Mouse (Mus musculus): ENCODE measurements around the gene Tnfsf15. TPM values are rescaled to one million over a fixed set of nuclear protein-coding genes. Genes with fewer than 3 reads are reported as not detected.

The Tnfsf15 gene
- polyA plus RNA-seq, 1 experiment from 2014 or later, result not detected

DNA sequence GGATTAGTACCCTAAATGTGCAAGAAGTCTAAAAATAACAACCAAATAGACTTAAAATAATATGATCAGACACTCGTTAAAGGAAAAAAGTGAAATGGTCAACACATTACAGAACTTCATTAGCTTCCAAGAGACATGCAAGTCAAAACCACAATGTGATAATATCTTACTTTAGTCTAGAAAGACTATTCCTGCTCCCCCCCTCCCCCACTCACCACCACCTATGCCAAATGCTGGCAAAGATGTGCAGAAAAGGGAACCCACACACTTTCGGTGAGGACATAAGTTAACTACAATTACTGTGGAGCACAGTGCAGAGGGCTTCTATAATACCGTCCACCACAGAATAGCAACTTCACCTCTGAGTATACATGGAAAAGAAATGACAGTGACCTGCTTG lies 24.2 kb upstream of the Tnfsf15 start:
- no peak overlapping the region for H3K4me2 ChIP-seq (ENCODE audit: low read length)

DNA sequence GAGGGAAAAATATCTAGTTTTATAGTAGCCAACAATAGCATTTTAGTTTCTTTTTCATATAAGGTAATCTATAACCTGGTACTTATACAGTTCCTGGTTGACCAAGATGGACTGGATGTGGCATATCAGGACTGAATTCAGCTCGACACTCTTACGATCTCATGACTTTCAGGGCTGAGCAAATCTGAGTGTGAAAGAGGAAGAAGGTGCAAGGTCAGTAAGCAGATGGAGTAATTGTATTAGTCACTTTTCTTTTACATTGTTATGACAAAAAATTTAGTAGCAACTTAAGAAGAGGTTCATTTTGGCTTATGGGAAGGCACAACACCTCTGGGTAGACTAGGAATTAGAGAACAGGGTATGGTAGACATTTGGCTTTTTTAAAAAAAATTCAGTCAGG lies 20.1 kb upstream of the Tnfsf15 start:
- Histone ChIP-seq H3K36me3 (ENCODE audit: control insufficient read depth, insufficient read depth, low read length) (no peaks in the 10 kb centered on the region), H3K9ac (ENCODE audit: low read depth, low read length) (no peak overlapping the region), H3K27me3 (replicated peaks; ENCODE audit: control insufficient read depth, insufficient read depth, low read length) (no peaks in the 10 kb centered on the region), H3K9me3 (ENCODE audit: control insufficient read depth, low read length) (no peaks in the 10 kb centered on the region), H3K4me1 (ENCODE audit: control insufficient read depth, insufficient read depth, low read depth, low read length) (no peaks in the 10 kb centered on the region), H3K27ac (ENCODE audit: low read depth, low read length) (no peak overlapping the region), H3K4me2 (ENCODE audit: low read length) (no peak overlapping the region), H3K4me3 (ENCODE audit: low read length) (no peak overlapping the region)
- WGBS, result 94% methylated on average over 2 of the region's 2 CpGs
- ATAC-seq, result no peak

More for the DNA sequence above, 24.2 kb upstream of the Tnfsf15 start:
- H3K9me3 ChIP-seq (ENCODE audit: control insufficient read depth, low read length), result no peaks in the 10 kb centered on the region
- H3K4me1 ChIP-seq (ENCODE audit: control insufficient read depth, insufficient read depth, low read depth, low read length), result no peaks in the 10 kb centered on the region
- H3K4me3 ChIP-seq (ENCODE audit: low read length), result no peak overlapping the region
- ATAC-seq, result no peak
- no peaks in the 10 kb centered on the region for H3K27me3 ChIP-seq (replicated peaks; ENCODE audit: control insufficient read depth, insufficient read depth, low read length)
- H3K36me3 ChIP-seq (ENCODE audit: control insufficient read depth, insufficient read depth, low read length), result no peaks in the 10 kb centered on the region
- H3K27ac ChIP-seq (ENCODE audit: low read depth, low read length), result no peak overlapping the region
- H3K9ac ChIP-seq (ENCODE audit: low read depth, low read length), result no peak overlapping the region
- WGBS, result 88% methylated on average over 3 of the region's 3 CpGs

DNA sequence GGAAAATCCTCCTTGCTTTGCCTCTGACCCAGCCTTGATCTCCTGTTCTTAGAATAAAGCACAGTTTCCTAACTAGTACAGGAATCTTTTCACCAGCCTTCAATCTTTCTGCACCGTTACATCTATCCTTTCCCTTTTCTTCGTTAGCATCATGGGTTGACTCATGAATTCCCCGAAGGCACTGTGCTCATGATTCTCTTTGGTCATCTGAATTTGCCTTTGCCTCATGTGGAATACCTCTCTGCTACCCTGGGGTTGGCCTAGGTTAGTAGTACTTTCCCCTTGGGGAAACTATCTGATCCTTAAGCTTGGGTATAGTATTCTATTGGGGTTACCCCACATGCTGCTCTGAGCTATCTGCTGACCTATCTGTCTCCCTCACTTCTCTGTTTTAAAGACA lies 15.0 kb upstream of the Tnfsf15 start:
- no peaks in the 10 kb centered on the region for H3K36me3 ChIP-seq (ENCODE audit: control insufficient read depth, insufficient read depth, low read length)
- no peaks in the 10 kb centered on the region for H3K4me1 ChIP-seq (ENCODE audit: control insufficient read depth, insufficient read depth, low read depth, low read length)
- no peak overlapping the region for H3K27ac ChIP-seq (ENCODE audit: low read depth, low read length)
- no peaks in the 10 kb centered on the region for H3K27me3 ChIP-seq (replicated peaks; ENCODE audit: control insufficient read depth, insufficient read depth, low read length)
- no peak overlapping the region for H3K4me3 ChIP-seq (ENCODE audit: low read length)
- ATAC-seq, result no peak
- H3K4me2 ChIP-seq (ENCODE audit: low read length), result no peak overlapping the region
- WGBS, result 96% methylated on average over 3 of the region's 3 CpGs
- H3K9ac ChIP-seq (ENCODE audit: low read depth, low read length), result no peak overlapping the region
- no peaks in the 10 kb centered on the region for H3K9me3 ChIP-seq (ENCODE audit: control insufficient read depth, low read length)

DNA sequence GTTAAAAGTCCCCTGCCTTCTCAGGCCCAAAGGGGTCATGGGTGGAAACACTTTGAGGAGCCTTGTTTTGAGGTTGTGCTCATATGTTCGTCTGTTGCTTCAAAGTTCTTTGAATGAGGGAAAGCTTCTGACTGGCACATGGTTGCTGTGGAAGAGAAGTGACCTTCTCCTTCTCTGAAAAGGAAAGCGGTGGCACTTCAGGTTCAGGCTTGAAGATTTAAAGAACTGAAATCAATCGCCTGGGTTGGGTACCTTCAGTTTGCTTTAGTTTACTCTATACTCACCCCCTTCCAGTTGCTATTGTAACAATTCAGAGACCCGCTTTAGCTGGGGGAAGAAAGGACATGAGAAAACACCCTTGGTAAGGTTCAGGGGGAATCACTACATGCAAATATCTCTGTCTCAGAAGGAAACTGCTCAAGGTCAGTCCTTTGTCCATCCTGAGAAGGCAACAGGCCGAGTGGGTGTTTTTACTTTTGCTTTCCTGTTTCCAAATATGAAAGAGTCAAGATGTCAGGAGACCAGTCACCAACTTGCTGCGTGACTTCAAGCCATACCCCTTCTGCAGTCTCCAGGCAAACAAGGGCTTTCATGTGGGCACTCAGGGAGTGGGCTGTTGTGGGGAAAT lies 12.7 kb upstream of the Tnfsf15 start:
- Histone ChIP-seq H3K4me3 (ENCODE audit: low read length) (no peak overlapping the region), H3K9ac (ENCODE audit: low read depth, low read length) (no peak overlapping the region), H3K36me3 (ENCODE audit: control insufficient read depth, insufficient read depth, low read length) (no peaks in the 10 kb centered on the region), H3K4me2 (ENCODE audit: low read length) (no peak overlapping the region), H3K9me3 (ENCODE audit: control insufficient read depth, low read length) (no peaks in the 10 kb centered on the region), H3K27ac (ENCODE audit: low read depth, low read length) (no peak overlapping the region), H3K27me3 (replicated peaks; ENCODE audit: control insufficient read depth, insufficient read depth, low read length) (no peaks in the 10 kb centered on the region), H3K4me1 (ENCODE audit: control insufficient read depth, insufficient read depth, low read depth, low read length) (no peaks in the 10 kb centered on the region)
- ATAC-seq, result no peak
- WGBS, result 83% methylated on average over 6 of the region's 6 CpGs

DNA sequence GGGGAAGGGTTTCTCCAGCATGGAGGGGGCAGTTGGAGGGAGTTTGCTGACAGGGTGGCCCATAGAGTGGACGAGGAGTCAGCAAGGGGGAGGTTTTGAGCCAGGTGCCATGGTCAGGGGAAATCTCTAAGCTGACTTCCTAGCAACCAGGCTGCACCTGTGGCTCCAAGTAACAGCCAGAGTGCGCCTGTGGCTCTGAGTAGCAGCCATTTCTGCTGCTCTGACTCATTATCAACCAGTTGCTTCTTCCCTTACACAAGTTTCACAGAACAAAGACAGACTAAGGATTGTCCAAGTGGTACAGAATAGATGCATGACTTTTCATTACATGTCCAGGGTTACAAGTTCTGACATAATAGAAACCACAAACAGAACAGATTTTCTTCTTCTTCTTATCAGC lies 11.2 kb upstream of the Tnfsf15 start:
- Histone ChIP-seq H3K4me1 (ENCODE audit: control insufficient read depth, insufficient read depth, low read depth, low read length) (no peaks in the 10 kb centered on the region), H3K9me3 (ENCODE audit: control insufficient read depth, low read length) (no peaks in the 10 kb centered on the region), H3K27me3 (replicated peaks; ENCODE audit: control insufficient read depth, insufficient read depth, low read length) (no peaks in the 10 kb centered on the region), H3K36me3 (ENCODE audit: control insufficient read depth, insufficient read depth, low read length) (no peaks in the 10 kb centered on the region), H3K4me3 (ENCODE audit: low read length) (no peak overlapping the region), H3K9ac (ENCODE audit: low read depth, low read length) (no peak overlapping the region), H3K4me2 (ENCODE audit: low read length) (no peak overlapping the region), H3K27ac (ENCODE audit: low read depth, low read length) (no peak overlapping the region)
- whole genome bisulfite sequencing, result 73% methylated on average over 2 of the region's 2 CpGs
- no peak for ATAC-seq

DNA sequence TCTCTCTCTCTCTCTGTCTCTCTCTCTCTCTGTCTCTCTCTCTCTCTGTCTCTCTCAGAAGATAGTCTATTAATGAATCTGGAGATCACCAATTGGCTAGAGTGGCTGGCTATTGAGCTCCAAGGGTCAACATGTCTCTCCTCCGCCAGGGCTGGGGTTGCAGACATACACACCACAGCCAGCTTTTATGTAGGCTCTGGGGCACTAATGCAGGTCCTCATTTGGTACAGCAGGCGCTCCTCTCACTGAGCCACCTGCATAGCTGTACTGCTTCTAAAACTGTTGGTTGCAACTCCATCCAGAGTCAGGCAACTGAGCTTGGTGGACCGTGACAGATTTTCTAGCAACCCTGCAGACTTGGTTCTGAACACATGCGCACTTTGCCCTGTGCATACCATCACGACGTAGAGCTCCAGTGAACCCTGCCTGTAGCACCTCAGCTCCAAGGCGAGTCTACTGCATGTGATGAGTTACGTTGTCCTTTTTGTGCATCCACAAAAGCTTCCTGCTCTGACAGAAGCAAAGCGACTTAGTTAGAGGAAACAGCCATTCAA lies 9.6 kb upstream of the Tnfsf15 start:
- 70% methylated on average over 9 of the region's 9 CpGs for WGBS
- Histone ChIP-seq H3K9me3 (ENCODE audit: control insufficient read depth, low read length) (no peaks in the 10 kb centered on the region), H3K4me3 (ENCODE audit: low read length) (no peak overlapping the region), H3K27ac (ENCODE audit: low read depth, low read length) (no peak overlapping the region), H3K4me1 (ENCODE audit: control insufficient read depth, insufficient read depth, low read depth, low read length) (no peaks in the 10 kb centered on the region), H3K36me3 (ENCODE audit: control insufficient read depth, insufficient read depth, low read length) (no peaks in the 10 kb centered on the region), H3K4me2 (ENCODE audit: low read length) (no peak overlapping the region), H3K27me3 (replicated peaks; ENCODE audit: control insufficient read depth, insufficient read depth, low read length) (no peaks in the 10 kb centered on the region), H3K9ac (ENCODE audit: low read depth, low read length) (no peak overlapping the region)
- no peak for ATAC-seq

DNA sequence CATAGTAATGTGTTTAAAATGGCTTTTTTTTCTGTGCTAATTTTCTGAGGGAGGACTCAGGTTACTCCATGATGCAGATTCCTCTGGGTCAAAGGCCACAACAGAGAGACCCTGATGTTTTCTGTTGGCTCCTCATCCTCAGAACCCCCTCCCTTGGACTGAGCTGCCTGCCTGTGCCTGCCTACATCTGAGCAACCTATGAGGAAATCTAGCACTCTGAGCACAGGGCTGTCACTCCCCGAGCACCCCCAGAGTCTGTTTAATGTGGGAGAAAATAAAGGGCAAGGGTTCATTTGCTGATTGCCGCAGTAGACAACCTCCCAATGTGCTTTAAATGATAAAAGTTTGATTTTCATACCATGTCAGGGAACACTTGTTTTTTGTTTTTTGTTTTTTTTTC lies 8.9 kb upstream of the Tnfsf15 start:
- ATAC-seq, result no peak
- WGBS, result 73% methylated on average over 2 of the region's 2 CpGs
- Histone ChIP-seq H3K9ac (ENCODE audit: low read depth, low read length) (no peak overlapping the region), H3K9me3 (ENCODE audit: control insufficient read depth, low read length) (no peaks in the 10 kb centered on the region), H3K27ac (ENCODE audit: low read depth, low read length) (no peak overlapping the region), H3K4me3 (ENCODE audit: low read length) (no peak overlapping the region), H3K27me3 (replicated peaks; ENCODE audit: control insufficient read depth, insufficient read depth, low read length) (no peaks in the 10 kb centered on the region), H3K4me1 (ENCODE audit: control insufficient read depth, insufficient read depth, low read depth, low read length) (no peaks in the 10 kb centered on the region), H3K36me3 (ENCODE audit: control insufficient read depth, insufficient read depth, low read length) (no peaks in the 10 kb centered on the region), H3K4me2 (ENCODE audit: low read length) (no peak overlapping the region)

DNA sequence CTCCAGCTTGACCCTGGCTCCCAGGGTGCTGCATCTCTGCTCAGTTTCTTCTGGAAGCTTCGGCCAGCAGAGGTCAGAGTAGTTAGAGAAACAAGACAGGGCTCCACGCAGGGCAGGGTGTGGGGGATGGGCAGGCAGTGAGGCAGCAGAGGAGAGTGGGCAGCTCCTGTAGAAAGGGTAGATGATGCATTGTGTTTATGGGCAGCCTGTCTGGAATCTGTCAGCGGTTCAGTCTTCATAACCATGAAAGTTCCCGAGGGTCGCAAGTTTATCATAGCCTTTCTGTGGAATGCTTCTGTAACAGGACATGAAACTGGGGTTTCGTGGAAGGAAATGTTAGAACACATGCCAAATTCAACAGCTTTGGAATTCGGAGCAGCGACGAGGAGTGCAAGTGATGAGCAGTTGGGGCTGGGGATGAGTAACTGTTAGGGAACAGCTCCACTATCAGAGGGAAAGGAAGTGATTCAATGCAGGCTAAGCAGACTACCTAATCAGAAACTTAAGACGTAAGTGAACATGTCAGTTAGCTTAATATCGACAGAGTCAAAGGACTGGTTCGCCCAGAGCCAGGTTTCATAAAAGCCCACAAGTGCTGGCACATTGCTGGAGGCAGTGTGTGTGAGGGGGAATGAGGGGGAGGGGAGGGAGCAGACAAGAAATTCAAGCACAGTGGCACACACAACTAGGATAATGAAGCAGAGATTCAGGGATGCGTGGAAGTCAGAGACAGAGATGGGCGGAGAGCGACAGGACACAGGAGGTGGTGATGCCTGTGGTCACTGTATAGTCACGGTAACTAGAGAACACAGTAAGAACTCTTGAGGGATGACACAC lies 8.0 kb upstream of the Tnfsf15 start:
- ATAC-seq, result no peak

DNA sequence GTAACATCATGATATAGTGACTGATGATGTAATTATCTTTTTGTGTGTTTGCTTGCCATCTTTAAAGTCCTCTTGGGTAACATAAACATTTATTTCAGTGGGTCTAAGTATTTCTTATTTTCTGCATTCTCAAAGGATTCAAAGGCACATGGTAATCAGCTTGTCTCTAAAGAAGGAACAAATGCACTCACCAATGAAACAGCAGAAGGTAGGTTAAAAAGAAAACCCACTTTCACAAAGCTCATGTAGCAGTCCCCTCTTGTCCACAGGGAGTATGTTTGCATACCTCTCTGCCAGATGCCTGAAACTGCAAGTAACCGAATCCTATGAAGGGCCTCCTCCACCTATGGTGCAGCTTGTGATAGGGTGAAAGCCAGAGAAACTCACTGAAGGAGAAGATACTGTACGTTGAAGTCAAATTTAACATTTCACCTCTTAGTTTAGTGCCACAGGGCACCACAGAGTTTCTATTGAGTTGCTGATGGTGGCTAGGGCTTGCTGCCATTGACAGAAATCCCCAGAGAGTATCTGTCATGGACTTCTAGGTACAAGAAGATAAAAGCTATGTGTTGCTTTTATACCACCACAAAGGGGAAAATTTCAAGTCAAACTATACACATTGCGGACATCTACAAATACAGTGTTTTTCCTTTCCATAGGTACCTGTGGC lies 3.3 kb upstream of the Tnfsf15 start:
- Histone ChIP-seq H3K4me1 (ENCODE audit: control insufficient read depth, insufficient read depth, low read depth, low read length) (no peaks in the 10 kb centered on the region), H3K9me3 (ENCODE audit: control insufficient read depth, low read length) (no peaks in the 10 kb centered on the region), H3K27ac (ENCODE audit: low read depth, low read length) (no peak overlapping the region), H3K4me3 (ENCODE audit: low read length) (no peak overlapping the region), H3K36me3 (ENCODE audit: control insufficient read depth, insufficient read depth, low read length) (no peaks in the 10 kb centered on the region), H3K27me3 (replicated peaks; ENCODE audit: control insufficient read depth, insufficient read depth, low read length) (no peaks in the 10 kb centered on the region), H3K4me2 (ENCODE audit: low read length) (no peak overlapping the region), H3K9ac (ENCODE audit: low read depth, low read length) (no peak overlapping the region)
- ATAC-seq, result no peak
- 79% methylated on average over 3 of the region's 3 CpGs for WGBS

More for the DNA sequence above, 8.0 kb upstream of the Tnfsf15 start:
- WGBS, result 60% methylated on average over 16 of the region's 16 CpGs
- H3K4me2 ChIP-seq (ENCODE audit: low read length), result no peak overlapping the region
- H3K27ac ChIP-seq (ENCODE audit: low read depth, low read length), result no peak overlapping the region
- H3K4me1 ChIP-seq (ENCODE audit: control insufficient read depth, insufficient read depth, low read depth, low read length), result no peaks in the 10 kb centered on the region
- no peak overlapping the region for H3K4me3 ChIP-seq (ENCODE audit: low read length)
- no peak overlapping the region for H3K9ac ChIP-seq (ENCODE audit: low read depth, low read length)
- no peaks in the 10 kb centered on the region for H3K9me3 ChIP-seq (ENCODE audit: control insufficient read depth, low read length)
- no peaks in the 10 kb centered on the region for H3K36me3 ChIP-seq (ENCODE audit: control insufficient read depth, insufficient read depth, low read length)
- no peaks in the 10 kb centered on the region for H3K27me3 ChIP-seq (replicated peaks; ENCODE audit: control insufficient read depth, insufficient read depth, low read length)
